Mouse (Mus musculus) thymus, adult 2 months (tissue): Measurements from ENCODE around the gene Borcs6.

ENCODE experiments used
- CTCF ChIP-seq: fragments of 200-500 bp; IDR thresholded peaks from 2 replicates; pipeline ENCODE4 v1.5.1; 2012; ENCODE audit warnings: mild to moderate bottlenecking, control low read depth, low read length, moderate library complexity, borderline replicate concordance; ENCODE audit not compliant: control insufficient read depth, poor library complexity, insufficient read depth; ENCODE audit errors: extremely low read depth
- POLR2A ChIP-seq: fragments of 200-500 bp; IDR thresholded peaks from 2 replicates; pipeline ENCODE4 v1.6.1; 2012; ENCODE audit warnings: mild to moderate bottlenecking, low read length, control low read depth, moderate library complexity; ENCODE audit not compliant: control insufficient read depth, poor library complexity, insufficient read depth; ENCODE audit errors: extremely low read depth

DNA sequence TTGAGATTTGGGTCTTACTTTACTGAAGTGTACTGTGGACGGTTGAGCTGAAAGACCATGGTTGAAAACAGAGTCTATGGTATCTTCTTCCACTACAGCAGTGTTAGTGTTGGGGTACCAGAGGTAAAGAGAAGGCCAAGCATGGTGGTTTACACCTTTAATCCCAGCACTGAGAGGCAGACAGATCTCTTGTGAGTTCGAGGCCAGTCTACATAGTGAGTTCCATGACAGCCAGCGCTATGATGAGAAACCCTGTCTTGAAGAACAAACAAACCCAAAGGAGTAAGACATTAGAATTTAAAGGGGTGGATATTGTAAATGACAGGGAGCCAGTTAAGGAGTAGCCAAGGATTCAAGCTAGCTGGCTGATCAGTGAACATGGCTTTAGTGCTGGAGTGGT lies 42.8 kb upstream of the Borcs6 start:
- TF ChIP-seq CTCF = no peak
- TF ChIP-seq POLR2A = no peak
